Mouse (Mus musculus) testis, postnatal 14 days (tissue): ENCODE data around the gene Pip4k2a.

Source experiments
- DNase-seq: peaks from one replicate; pipeline ENCODE4 v3.0.0; 2021; ENCODE audit warnings: low spot score

Gene Pip4k2a

GRCm38 (mm10) chr2:18923806-18924595 lies 73.9 kb downstream of the Pip4k2a start:
- no peak for DNase-seq

DNA sequence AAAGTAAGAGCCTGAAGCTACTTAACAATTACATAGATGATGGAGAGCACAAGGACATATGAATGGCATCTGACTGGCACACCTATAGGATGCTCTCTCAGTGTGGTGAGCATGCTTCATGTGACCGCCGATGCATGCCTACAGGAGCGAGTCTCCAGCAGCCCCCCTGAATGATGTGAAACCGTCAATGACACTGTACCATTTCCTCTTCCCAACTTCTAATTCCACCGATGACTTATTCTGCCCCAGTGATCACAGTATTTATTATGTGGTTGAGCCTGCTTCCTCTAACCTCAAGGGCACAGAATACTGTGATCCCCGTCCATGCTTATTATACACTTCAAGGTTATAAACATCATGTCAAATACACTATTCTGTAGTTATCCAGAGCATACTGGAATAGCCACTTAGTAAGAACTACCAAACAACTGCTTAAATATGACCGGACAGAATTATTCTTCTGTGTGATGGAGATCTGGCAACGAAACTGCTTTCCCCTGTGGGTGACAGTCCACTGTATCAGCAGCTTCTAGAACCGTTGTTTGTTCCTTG lies 74.8 kb downstream of the Pip4k2a start:
- DNase-seq = no peak

DNA sequence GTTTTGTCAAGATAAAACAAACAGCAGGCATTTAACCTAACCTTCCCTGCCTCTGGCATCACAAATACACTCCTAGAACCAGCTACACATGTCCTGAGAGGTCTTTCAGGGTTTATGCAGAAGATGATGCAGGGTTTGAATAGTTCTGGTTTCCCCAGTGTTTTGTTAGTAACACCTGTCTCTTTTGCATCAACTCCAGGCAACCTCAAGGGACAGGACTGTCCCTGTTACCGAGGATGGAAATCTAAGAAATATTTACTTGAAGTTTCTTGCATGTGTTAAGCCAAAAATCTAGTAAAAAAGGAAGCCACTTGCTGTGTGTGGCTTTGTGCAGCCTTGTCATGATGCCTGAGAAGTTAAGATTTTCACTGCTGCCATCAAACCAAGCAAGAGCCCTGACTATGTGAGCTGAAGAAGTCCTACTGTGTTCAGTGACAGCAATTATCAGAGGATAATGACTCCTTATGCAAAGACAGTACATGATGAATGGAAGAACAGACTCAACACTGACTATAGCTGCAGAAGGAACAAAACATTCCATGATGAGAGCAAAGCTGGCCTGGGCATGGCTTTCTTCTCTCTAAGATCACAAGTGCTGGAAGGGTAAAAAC lies 76.3 kb downstream of the Pip4k2a start:
- no peak for DNase-seq

DNA sequence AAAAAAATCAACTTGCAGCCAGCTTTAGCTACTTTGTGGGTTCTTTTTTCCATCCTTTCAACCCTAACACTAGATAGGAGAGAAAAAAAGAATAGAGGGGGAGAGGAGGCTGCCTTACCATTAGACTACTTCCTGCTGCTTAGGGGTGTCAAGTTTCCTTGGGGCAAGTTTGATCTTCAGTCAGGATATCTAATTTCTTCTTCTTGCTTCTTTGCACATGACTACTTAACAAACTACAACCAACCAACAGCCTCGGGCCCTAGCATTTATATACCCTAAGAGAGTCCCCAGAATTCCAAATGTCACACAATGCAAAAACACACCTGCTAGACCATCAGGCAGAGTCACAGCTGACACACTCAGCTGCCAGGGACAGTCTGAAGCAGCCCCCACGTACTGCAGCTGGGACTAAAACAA lies 77.5 kb downstream of the Pip4k2a start:
- DNase-seq = no peak

- no peak for DNase-seq
These were observed 78.0 kb downstream of the Pip4k2a start for GRCm38 (mm10) chr2:18919797-18920354.

GRCm38 (mm10) chr2:18917838-18918237 lies 80.1 kb downstream of the Pip4k2a start:
- DNase-seq = no peak

- no peak for DNase-seq
These were observed 80.6 kb downstream of the Pip4k2a start for GRCm38 (mm10) chr2:18917380-18917750.

GRCm38 (mm10) chr2:18916615-18917379 lies 81.1 kb downstream of the Pip4k2a start:
- DNase-seq = no peak

GRCm38 (mm10) chr2:18916042-18916407 lies 81.9 kb downstream of the Pip4k2a start:
- DNase-seq = no peak

DNA sequence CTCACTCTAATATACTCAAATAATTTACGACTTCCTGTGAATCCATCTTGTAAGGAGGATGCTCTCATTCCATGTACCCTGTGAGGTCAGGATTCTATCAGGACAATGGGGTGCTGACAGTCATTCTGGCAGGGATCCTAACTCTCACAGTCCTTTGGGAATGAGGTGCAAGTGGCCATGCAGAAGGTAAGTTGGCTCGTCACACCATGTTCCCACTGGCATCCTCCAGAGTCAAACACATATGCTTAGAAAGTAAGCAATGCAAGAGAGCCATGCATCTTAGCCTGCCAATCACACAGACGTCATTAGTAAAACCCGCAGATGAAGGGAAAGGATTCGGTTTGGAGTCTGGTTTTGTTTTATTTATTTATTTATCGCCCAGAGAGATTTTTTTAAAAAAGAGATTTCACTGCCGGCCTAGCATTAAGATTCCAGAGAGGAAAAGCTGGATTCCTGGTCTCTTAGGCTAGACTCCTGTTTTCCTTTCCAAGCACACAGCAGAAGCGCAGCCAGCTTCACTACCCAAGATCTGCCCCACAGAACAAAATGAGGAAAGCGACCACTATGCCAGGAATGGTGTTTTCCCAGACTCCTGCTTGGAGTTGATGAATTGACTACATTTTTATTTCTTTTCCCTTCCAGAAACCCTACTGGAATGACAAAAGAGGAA lies 82.4 kb downstream of the Pip4k2a start:
- no peak for DNase-seq

DNA sequence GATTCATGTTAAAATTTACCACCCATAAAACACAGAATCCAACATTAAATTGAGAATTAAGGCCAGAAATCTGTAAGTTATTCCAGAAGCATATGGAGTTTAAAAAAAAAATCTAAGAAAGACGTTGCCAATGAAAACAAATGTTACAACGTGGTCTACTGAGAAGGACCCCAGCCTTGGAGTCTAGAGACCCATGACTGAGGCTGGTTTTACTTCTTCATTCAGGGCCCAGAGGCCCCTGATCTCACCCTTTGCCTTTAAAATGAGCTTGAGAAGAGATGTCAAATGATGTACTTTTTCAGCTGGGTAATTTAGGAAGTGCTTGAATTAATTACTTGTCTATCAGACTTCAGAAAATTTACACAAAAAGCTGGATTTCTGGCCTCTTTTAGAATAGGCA lies 83.2 kb downstream of the Pip4k2a start:
- no peak for DNase-seq

GRCm38 (mm10) chr2:18913642-18914041 lies 84.3 kb downstream of the Pip4k2a start:
- no peak for DNase-seq

- DNase-seq = no peak
These were observed 86.5 kb downstream of the Pip4k2a start for GRCm38 (mm10) chr2:18911251-18911934.

- no peak for DNase-seq
These were observed 87.7 kb downstream of the Pip4k2a start for GRCm38 (mm10) chr2:18910209-18910608.

GRCm38 (mm10) chr2:18909713-18910112 lies 88.2 kb downstream of the Pip4k2a start:
- no peak for DNase-seq

- no peak for DNase-seq
These were observed 90.7 kb downstream of the Pip4k2a start for GRCm38 (mm10) chr2:18907269-18907668.

- no peak for DNase-seq
These were observed 91.4 kb downstream of the Pip4k2a start for GRCm38 (mm10) chr2:18906421-18907084.

DNA sequence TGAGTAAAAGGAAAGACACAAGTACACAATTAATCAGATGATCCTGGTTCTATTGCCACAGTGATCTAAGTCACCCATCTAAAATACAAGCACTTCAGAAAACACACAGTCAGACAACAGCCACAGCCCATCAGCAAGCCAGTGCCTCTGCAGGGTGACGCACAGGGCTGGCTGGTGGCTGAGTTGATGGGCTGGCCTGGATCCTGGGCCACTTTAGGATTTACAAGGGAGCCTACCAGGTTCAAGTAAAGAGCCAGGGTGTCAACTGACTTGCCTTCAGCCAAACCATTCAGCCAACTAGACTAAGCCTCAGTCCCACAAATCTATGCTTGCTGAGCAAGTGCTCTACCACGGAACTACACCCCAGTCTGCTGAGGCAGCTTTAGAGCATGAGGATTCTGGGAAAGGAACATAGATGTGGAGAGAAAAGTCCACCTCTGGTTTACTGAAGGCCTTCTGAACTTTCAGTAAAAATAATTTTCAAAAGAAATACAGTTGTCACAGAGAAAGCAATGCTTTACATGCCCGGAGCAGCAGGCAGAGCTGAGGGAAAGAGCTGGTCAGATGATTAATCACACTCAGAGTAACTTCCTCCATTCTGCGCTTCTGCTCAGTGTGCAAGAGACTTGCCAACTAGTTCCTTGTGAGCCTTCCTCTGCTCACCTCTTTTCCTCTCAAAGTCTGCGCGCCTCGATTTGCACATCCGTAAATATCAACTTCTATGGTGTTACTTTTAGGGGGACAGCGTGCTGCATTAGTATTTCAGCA lies 94.4 kb downstream of the Pip4k2a start:
- DNase-seq = no peak

DNA sequence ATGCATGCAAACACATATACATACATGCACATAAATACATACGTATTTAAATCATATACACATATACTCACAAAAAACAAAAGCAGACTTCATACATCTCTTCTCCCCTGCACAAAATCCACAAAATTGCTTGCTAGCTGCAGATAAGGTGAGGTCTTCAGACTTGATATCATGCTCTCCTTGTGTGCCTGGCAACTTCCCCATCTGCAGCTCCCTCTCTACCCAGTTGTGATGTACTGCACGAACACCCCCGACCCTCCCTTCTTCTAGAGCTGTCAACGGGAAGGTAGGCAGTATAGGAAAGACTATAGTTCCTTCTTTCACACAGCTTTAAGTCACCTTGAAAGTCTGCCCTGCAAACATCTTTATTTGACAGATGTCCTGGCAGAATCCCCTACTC lies 96.8 kb downstream of the Pip4k2a start:
- DNase-seq = no peak

GRCm38 (mm10) chr2:18900635-18901034 lies 97.3 kb downstream of the Pip4k2a start:
- DNase-seq = no peak
